Mouse (Mus musculus) ES-Bruce4 (cell line): ENCODE measurements at regions not wholly inside any gene's neighbourhood (a gene's known extent, or its start where the extent isn't known, plus 50 kb on each side); places are given as distances from the start of the nearest gene placed in this dataset.

Experiments used
- CTCF ChIP-seq: IDR thresholded peaks from one replicate; pipeline ENCODE4 v1.8.1; 2011; ENCODE audit warnings: low read depth, low read length
- EP300 ChIP-seq: IDR thresholded peaks from 2 replicates; pipeline ENCODE4 v1.6.1; 2011; ENCODE audit warnings: low read depth, low read length; ENCODE audit not compliant: insufficient read depth
- POLR2A ChIP-seq: IDR thresholded peaks from one replicate; pipeline ENCODE4 v1.8.1; 2011; ENCODE audit warnings: low read length; ENCODE audit not compliant: insufficient read depth

DNA sequence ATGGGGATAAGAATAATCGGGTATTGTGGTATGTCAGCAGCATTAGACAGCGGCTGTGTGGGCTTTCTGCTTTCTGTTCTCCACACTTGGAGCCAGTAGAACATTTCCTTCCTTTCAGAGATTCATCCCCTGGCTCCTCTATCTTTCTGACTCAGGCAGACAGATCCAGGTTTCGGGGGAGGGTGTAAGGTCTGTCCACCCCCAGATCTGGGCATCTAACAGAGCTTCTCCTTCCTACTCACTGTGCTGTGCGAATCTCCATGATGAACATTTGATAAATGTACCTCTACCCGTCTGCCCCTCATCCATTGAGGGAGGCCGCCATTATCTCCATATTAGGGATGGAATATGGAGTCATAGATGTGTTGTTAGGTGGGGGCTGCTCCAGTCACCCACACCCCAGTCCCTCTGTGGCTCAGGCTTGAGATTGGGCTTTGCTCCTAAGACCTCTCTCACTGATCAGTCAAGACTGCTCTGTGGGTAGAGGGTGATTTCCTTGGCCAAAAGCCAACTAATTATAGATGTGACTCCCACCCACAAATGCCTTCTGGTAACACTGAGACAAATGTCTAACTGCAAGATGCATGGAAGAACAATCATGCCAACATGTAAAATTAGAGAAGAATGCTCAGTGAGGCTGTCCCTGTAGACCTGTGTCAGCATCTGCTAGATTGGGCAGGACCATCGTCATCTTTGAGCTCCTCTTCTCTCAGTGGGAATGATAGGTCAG, 163.8 kb downstream of the 1810013L24Rik start:
- TF ChIP-seq CTCF: no peak
- no peak for TF ChIP-seq EP300
- no peak for TF ChIP-seq POLR2A
